Comparison of ENCODE assay signal across 26 mouse cellular contexts in genomic region chr11:8510294-8510693, GRCm38 (mm10).
DNase-seq lines count a peak whose midpoint lies in the region; ATAC-seq and TF ChIP-seq lines count a peak whose summit lies in the region.
"Had no signal": no experiment of that assay in that cellular context is flagged by ENCODE, and none has a peak within 500 bp of the region (broad histone marks: within the 10 kb centered on the region; RNA-seq: fewer than 3 reads in every experiment).

No protein-coding gene starts in this region.

- peak; percentile 14 for DNase-seq in kidney, adult 2 months
- DNase-seq in kidney, adult 8-10 months, result no peak
- peak; percentile 67 for DNase-seq in large intestine, adult 2 months (ENCODE audit: low read depth, low spot score)
- DNase-seq in liver, postnatal 0 days, result peak; percentile 42
- DNase-seq in spleen, postnatal 4 days (ENCODE audit: low spot score in 2 of 2), result no peak
- DNase-seq in left cerebral cortex, adult 2 months (ENCODE audit: extremely low spot score in 1 of 2, low spot score in 2 of 2), result no peak
- no peak for DNase-seq in ovary, postnatal 36 days (ENCODE audit: low spot score)
- DNase-seq: adrenal gland, adult 8-10 months; cerebellum, adult 8-10 months; cerebellum, postnatal 25 days; forebrain, postnatal 0 days; kidney, adult 18-20 months; kidney, postnatal 4 days; layer of hippocampus, postnatal 36 days; lung, adult 18-20 months; lung, postnatal 4 days; right cerebral cortex, postnatal 4 days had no signal

- no peaks in the 10 kb centered on the region for H3K27me3 ChIP-seq in kidney, adult 2 months (replicated peaks; ENCODE audit: control insufficient read depth, insufficient read depth, low read length)
- no peaks in the 10 kb centered on the region for H3K27me3 ChIP-seq in liver, postnatal 0 days (ENCODE audit: insufficient read depth, low read length)
- H3K27me3 ChIP-seq: embryonic facial prominence, embryonic 15.5 days; forebrain, embryonic 12.5 days; megakaryocyte, embryonic 14.5 days; midbrain, embryonic 12.5 days; neural tube, embryonic 12.5 days had no signal

- WGBS in kidney, adult 2 months, result 58% methylated on average over 2 of the region's 2 CpGs
- 27% methylated on average over 2 of the region's 2 CpGs for WGBS in large intestine, adult 2 months
- 59% methylated on average over 2 of the region's 2 CpGs for WGBS in liver, postnatal 0 days (ENCODE audit: insufficient replicate concordance)

- no peaks in the 10 kb centered on the region; the same call in 1 of the 2 replicates for H3K4me1 ChIP-seq in kidney, adult 2 months (ENCODE audit: control insufficient read depth, insufficient read depth, low read length)
- peaks cover 6% of the 10 kb centered on the region; the same call in 1 of the 2 replicates for H3K4me1 ChIP-seq in liver, postnatal 0 days (ENCODE audit: insufficient read depth)
- H3K4me1 ChIP-seq: embryonic facial prominence, embryonic 10.5 days; megakaryocyte, embryonic 14.5 days; neural tube, embryonic 12.5 days had no signal

- H3K9me3 ChIP-seq in liver, postnatal 0 days (ENCODE audit: low read length), result no peaks in the 10 kb centered on the region
- H3K9me3 ChIP-seq: embryonic facial prominence, embryonic 10.5 days; embryonic facial prominence, embryonic 15.5 days; forebrain, embryonic 12.5 days; megakaryocyte, embryonic 14.5 days; midbrain, embryonic 12.5 days; neural tube, embryonic 12.5 days had no signal

- peak; percentile 51; the same call in 1 of the 2 replicates for TF ChIP-seq EP300 in liver, postnatal 0 days (IDR thresholded peaks at IDR 0.05; ENCODE audit: low read depth)

- TF ChIP-seq CTCF in kidney, adult 2 months (conservative IDR thresholded peaks at IDR 0.05; ENCODE audit: insufficient read depth, insufficient read length, low read depth, low read length), result no peak
- TF ChIP-seq CTCF in liver, postnatal 0 days (IDR thresholded peaks at IDR 0.05; ENCODE audit: low read depth), result no peak
- TF ChIP-seq CTCF in left cerebral cortex, adult 2 months (IDR thresholded peaks at IDR 0.05), result no peak

- no peaks in the 10 kb centered on the region for H3K36me3 ChIP-seq in kidney, adult 2 months (ENCODE audit: control insufficient read depth, insufficient read depth, low read length)
- no peaks in the 10 kb centered on the region for H3K36me3 ChIP-seq in liver, postnatal 0 days (replicated peaks; ENCODE audit: insufficient read depth, low read length)
- H3K36me3 ChIP-seq: forebrain, embryonic 12.5 days; G1E; midbrain, embryonic 12.5 days; neural tube, embryonic 12.5 days had no signal

- H3K4me3 ChIP-seq in kidney, adult 2 months (ENCODE audit: insufficient read depth, low read depth, low read length), result no peak overlapping the region
- no peak overlapping the region for H3K4me3 ChIP-seq in liver, postnatal 0 days (ENCODE audit: low read depth, low read length)
- H3K4me3 ChIP-seq in left cerebral cortex, adult 2 months, result no peak overlapping the region
- H3K4me3 ChIP-seq: embryonic facial prominence, embryonic 10.5 days; embryonic facial prominence, embryonic 15.5 days; forebrain, embryonic 12.5 days; megakaryocyte, embryonic 14.5 days; midbrain, embryonic 12.5 days; myocyte; neural tube, embryonic 12.5 days had no signal

- no peak overlapping the region for H3K9ac ChIP-seq in liver, postnatal 0 days (replicated peaks)
- H3K9ac ChIP-seq: embryonic facial prominence, embryonic 15.5 days; forebrain, embryonic 12.5 days; forebrain, postnatal 0 days; midbrain, embryonic 12.5 days; neural tube, embryonic 12.5 days had no signal

- ATAC-seq in liver, postnatal 0 days, result peak; percentile 99
- ATAC-seq: forebrain, postnatal 0 days had no signal

- no peak overlapping the region for H3K4me2 ChIP-seq in liver, postnatal 0 days (ENCODE audit: low read depth, low read length)
- H3K4me2 ChIP-seq: embryonic facial prominence, embryonic 15.5 days; forebrain, embryonic 12.5 days; midbrain, embryonic 12.5 days; neural tube, embryonic 12.5 days had no signal

- H3K27ac ChIP-seq in kidney, adult 2 months (ENCODE audit: insufficient read depth, low read depth, low read length), result no peak overlapping the region
- H3K27ac ChIP-seq in liver, postnatal 0 days (ENCODE audit: low read depth), result peak overlapping the region; percentile 74
- H3K27ac ChIP-seq in left cerebral cortex, adult 2 months, result no peak overlapping the region
- H3K27ac ChIP-seq: embryonic facial prominence, embryonic 10.5 days; embryonic facial prominence, embryonic 15.5 days; forebrain, embryonic 12.5 days; kidney, postnatal 0 days; midbrain, embryonic 12.5 days; neural tube, embryonic 12.5 days had no signal

- TF ChIP-seq POLR2A in kidney, adult 2 months (IDR thresholded peaks at IDR 0.05; ENCODE audit: low read depth, low read length), result no peak

- intact Hi-C loops in left cerebral cortex, adult 2 months (cut with DNase I), result no loop called here

Comparison
In these comparisons a context has a peak if more than half of its experiments do, and no peak if none do; other contexts are left out.
1. DNase-seq: peak in kidney, adult 2 months (single experiment), large intestine, adult 2 months (single experiment) and liver, postnatal 0 days (single experiment); none in kidney, adult 8-10 months (0 of 2), spleen, postnatal 4 days (0 of 2), left cerebral cortex, adult 2 months (0 of 2) and ovary, postnatal 36 days (single experiment).